Mouse (Mus musculus) small intestine, adult 2 months (tissue): ENCODE data around the gene Selp. TPM values are rescaled to one million over a fixed set of nuclear protein-coding genes. Genes with fewer than 3 reads are reported as not detected.
A peak's percentile ranks its signal among the peaks of the same experiment; 100 is the strongest.

Experiments used
- H3K27ac ChIP-seq: fragments of 200-500 bp; 2 replicates; pipeline ENCODE4 v1.5.1; 2012; ENCODE audit warnings: low read depth, low read length, control low read depth, inconsistent platforms; ENCODE audit not compliant: insufficient read depth
- H3K27me3 ChIP-seq: fragments of 200-500 bp; 2 replicates; pipeline ENCODE4 v1.6.1; 2012; ENCODE audit warnings: mild to moderate bottlenecking, moderate library complexity, low read length, inconsistent platforms; ENCODE audit not compliant: control insufficient read depth, insufficient read depth
- H3K36me3 ChIP-seq: fragments of 200-500 bp; 2 replicates; pipeline ENCODE4 v1.6.1; 2012; ENCODE audit warnings: mild to moderate bottlenecking, low read length, control low read depth, inconsistent platforms; ENCODE audit not compliant: control insufficient read depth, insufficient read depth
- H3K4me1 ChIP-seq: fragments of 200-500 bp; 2 replicates; pipeline ENCODE4 v1.6.1; 2012; ENCODE audit warnings: low read length, inconsistent platforms, mixed read lengths; ENCODE audit not compliant: control insufficient read depth, insufficient read depth, insufficient read length
- H3K4me3 ChIP-seq: fragments of 200-500 bp; 2 replicates; pipeline ENCODE4 v1.5.1; 2012; ENCODE audit warnings: low read depth, mild to moderate bottlenecking, control low read depth, inconsistent platforms, low read length, moderate library complexity
- CTCF ChIP-seq: fragments of 200-500 bp; IDR thresholded peaks from 2 replicates; pipeline ENCODE4 v1.5.1; 2012; ENCODE audit warnings: low read depth, mild to moderate bottlenecking, control low read depth, inconsistent platforms, low read length, moderate library complexity, mixed read lengths; ENCODE audit not compliant: insufficient replicate concordance, insufficient read length; ENCODE audit errors: extremely low read depth
- POLR2A ChIP-seq: fragments of 200-500 bp; IDR thresholded peaks from 2 replicates; pipeline ENCODE4 v1.6.1; 2012; ENCODE audit warnings: low read depth, mild to moderate bottlenecking, control low read depth, inconsistent platforms, low read length, moderate library complexity
- WGBS: fragments of 180-500 bp; shearing (Covaris S2); methylation state at CpG from one replicate; pipeline ENCODE4 v1.1.7; 2018; 5-methylcytosine and 5-hydroxymethylcytosine counted together
- polyA plus RNA-seq: library from polyadenylated mRNA; depleted of rRNA; stranded (reverse); fragments of >200 nt; gene quantifications from 2 replicates; pipeline ENCODE4 v1.2.3, GENCODE M21; 2012

Gene Selp
- polyA plus RNA-seq, 1 experiment = 0.63 TPM

DNA sequence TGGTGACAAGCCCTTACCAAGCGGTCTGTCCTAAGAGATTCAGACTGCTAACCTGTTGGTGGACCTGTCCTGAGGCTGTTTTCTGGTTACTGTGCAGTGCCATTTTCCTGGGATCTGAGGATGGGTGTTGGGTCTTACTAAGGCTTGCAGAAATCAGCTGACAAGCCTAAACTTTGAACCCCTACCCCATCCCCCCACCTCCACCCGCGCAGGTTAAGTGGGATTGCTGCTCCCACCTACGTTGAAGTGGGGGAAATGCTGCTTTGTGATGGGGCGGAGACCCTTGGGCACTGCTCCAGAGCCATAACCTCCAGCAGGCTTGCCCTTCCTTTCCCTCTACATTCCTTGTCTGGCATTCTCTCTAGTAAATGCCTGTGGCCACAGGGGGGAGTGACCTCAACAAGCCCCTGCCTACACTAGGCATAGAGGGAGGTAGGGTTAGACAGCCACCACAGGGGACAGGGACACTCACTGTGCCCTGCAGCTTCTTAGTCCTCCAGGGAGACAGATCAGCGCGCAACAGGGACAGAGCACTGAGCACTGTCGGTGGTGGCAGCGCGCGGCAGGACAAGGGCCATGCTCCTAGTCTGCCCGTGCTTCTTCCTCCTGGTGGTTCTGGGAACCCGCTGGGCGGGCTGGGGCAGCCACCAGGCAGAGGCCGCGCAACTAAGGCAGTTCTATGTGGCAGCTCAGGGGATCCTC, 36.5 kb downstream of the Selp start, which contains the start of gene F5:
Gene F5 (plus strand): TSS at position 452 of the 702 bp plus-strand sequence.
- peak within 1 kb of the TSS; percentile 15; the same call in 1 of the 2 replicates for H3K4me3 ChIP-seq
- TF ChIP-seq POLR2A (no peak), CTCF (no peak)
- H3K27ac ChIP-seq = no peak within 1 kb of the TSS
- whole genome bisulfite sequencing = 24% methylated on average over 16 of the region's 16 CpGs
- no peaks in the 10 kb centered on the region for H3K27me3 ChIP-seq
- H3K4me1 ChIP-seq = no peaks in the 10 kb centered on the region; the same call in 1 of the 2 replicates
- no peaks in the 10 kb centered on the region for H3K36me3 ChIP-seq

DNA sequence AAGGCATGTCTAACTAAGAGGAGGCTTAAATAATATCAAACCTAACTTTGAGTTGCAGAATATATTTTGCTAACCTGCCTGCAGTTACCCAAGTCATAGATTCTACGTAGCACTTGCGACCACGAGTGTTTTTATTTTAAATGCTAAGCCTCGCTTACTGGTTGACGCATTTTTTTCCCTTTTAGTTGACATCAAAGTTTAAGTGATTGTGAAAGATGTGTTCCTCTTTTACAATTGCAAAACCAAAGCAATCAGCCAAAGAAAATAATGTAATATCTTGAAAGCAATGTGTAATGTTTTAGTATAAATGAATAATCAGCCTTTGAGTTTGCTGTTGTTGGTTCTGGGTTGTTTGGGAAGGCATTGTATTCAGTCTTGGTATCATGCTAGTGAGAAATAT, 37.8 kb downstream of the Selp start:
- Histone ChIP-seq H3K36me3 (no peaks in the 10 kb centered on the region), H3K4me1 (no peaks in the 10 kb centered on the region; the same call in 1 of the 2 replicates), H3K27me3 (no peaks in the 10 kb centered on the region), H3K4me3 (no peak overlapping the region), H3K27ac (no peak overlapping the region)
- TF ChIP-seq POLR2A (no peak), CTCF (no peak)
- WGBS = 86% methylated on average over 5 of the region's 5 CpGs

DNA sequence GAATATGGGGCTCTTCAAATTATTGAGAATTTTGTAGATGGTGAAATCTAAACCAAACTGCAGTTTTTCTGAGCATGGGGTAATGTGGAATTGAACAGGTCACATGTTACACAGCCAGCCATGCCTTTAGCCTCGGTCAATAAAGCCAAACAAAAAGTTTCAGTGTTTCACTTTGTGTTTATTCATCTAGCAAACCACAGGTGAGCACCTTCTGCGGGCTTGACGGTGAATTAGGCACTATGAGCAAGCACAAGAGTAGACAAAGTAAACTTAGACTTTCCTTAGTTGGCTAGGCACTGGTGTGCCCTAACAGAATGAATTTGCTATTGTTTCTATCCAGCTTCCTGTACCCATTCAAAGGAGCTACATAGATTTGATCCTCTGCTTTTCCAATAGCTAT, 39.9 kb downstream of the Selp start:
- H3K27me3 ChIP-seq = no peaks in the 10 kb centered on the region
- H3K36me3 ChIP-seq = no peaks in the 10 kb centered on the region
- no peak for TF ChIP-seq CTCF
- no peak for TF ChIP-seq POLR2A
- WGBS = 57% methylated on average over 3 of the region's 3 CpGs
- no peak overlapping the region for H3K27ac ChIP-seq
- no peaks in the 10 kb centered on the region; the same call in 1 of the 2 replicates for H3K4me1 ChIP-seq
- H3K4me3 ChIP-seq = no peak overlapping the region

DNA sequence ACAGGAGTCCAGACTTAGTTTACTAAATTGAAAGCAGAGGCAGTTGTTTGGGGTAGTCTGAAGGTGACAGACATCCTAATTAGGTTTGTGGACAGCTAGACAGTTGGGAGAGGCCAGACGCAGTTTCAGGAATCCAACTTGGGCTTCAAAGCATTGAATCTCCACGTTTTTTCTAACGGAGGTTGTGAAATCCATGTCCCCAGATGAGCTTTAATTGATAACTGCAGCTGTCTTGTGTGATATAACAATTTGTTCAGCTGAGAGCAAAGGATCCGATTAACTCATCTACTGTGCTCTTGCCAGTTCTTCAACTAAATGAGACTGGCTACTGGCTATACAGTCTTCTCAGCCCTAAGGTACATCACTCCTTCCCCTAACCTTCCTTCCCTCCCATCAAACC, 43.5 kb downstream of the Selp start:
- WGBS = 72% methylated on average over 4 of the region's 4 CpGs
- no peak overlapping the region for H3K4me3 ChIP-seq
- H3K36me3 ChIP-seq = no peaks in the 10 kb centered on the region
- H3K4me1 ChIP-seq = peaks cover 3% of the 10 kb centered on the region; the same call in 1 of the 2 replicates
- no peak overlapping the region for H3K27ac ChIP-seq
- TF ChIP-seq CTCF = no peak
- no peaks in the 10 kb centered on the region for H3K27me3 ChIP-seq

DNA sequence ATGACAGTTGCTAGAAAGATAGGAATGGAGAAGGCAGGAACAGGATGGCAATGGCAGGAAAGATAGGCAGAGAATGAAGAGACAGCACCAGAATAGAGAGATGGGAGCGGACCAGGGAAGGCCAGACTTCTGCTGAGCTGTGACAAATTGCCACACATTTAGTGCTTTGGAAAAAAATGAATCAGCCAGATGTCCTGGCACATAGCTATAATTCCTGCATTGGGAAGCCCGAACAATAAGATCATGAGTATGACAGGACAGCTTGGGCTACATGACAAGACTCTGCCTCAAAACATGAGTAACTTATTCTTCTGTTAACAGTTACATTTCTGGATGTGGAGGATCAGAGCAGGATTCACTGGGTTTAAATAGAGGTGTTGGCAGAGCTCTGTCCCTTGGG, 44.7 kb downstream of the Selp start:
- WGBS = 91% methylated on average over 2 of the region's 2 CpGs
- peaks cover 6% of the 10 kb centered on the region; the same call in 1 of the 2 replicates for H3K4me1 ChIP-seq

DNA sequence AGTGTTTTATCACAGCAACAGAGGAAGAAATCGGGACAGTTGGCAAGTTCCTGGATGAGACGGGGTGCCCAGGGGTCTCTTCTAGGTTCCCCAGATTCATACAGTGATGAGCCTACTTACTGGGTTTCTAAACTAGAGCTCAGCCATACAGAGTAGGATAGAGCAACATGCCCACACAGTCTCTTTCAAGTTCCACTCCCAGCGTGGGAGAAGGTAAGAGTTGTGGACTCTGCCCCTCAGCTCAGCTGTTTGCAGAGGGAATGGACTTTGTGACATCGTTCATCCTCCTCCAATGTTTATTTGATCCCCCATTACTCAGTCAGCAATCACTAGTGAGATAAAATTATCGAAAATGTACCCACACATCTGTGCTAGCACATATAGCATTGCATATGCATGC, 47.7 kb downstream of the Selp start:
- TF ChIP-seq POLR2A = no peak
- TF ChIP-seq CTCF = no peak
- peak overlapping the region; percentile 69 for H3K27ac ChIP-seq
- H3K4me1 ChIP-seq = peaks cover 6% of the 10 kb centered on the region; the same call in 1 of the 2 replicates
- no peak overlapping the region for H3K4me3 ChIP-seq
- 32% methylated on average over 5 of the region's 5 CpGs for WGBS
- no peaks in the 10 kb centered on the region for H3K27me3 ChIP-seq
- H3K36me3 ChIP-seq = no peaks in the 10 kb centered on the region

More for the DNA sequence above, 44.7 kb downstream of the Selp start:
- H3K27ac ChIP-seq = no peak overlapping the region
- no peaks in the 10 kb centered on the region for H3K36me3 ChIP-seq
- H3K4me3 ChIP-seq = no peak overlapping the region
- H3K27me3 ChIP-seq = no peaks in the 10 kb centered on the region
- no peak for TF ChIP-seq POLR2A

DNA sequence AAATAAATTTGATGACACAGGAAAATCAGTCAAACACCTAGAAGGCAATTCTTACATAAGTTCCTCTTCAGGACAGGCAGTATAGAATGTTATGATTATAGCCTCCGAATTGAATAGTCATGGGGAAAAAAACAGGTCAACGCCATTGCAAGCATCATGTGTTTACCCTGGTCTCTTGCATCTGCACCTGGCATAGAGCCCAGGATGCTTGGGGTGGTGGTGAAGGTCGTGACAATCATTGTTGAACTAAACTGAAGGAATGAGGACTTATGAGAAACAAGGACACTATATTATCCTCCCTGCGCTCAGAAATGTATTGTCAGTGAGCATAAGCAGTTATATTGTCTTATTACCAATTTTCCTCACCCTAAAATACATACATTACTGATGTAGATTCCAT, 53.8 kb downstream of the Selp start:
- H3K4me3 ChIP-seq = no peak overlapping the region
- WGBS = 50% methylated on average over 4 of the region's 4 CpGs
- H3K27me3 ChIP-seq = no peaks in the 10 kb centered on the region
- H3K36me3 ChIP-seq = no peaks in the 10 kb centered on the region
- TF ChIP-seq POLR2A (no peak), CTCF (no peak)
- H3K27ac ChIP-seq = no peak overlapping the region
- H3K4me1 ChIP-seq = peaks cover 3% of the 10 kb centered on the region; the same call in 1 of the 2 replicates
